Mouse (Mus musculus) gastrocnemius, adult 18-20 months (tissue): ENCODE results near the gene Pitpnm3. TPM values are rescaled to one million over a fixed set of nuclear protein-coding genes. Genes with fewer than 3 reads are reported as not detected.

Experiments used
- DNase-seq: peaks from one replicate; pipeline ENCODE4 v3.0.0; 2021; ENCODE audit warnings: low spot score
- total RNA-seq, 2 experiments: library from RNA; stranded (reverse); gene quantifications; 2 replicates each; pipeline ENCODE4 v1.2.3; 2021

Pitpnm3 gene
- total RNA-seq, 2 experiments from 2014 or later: 2.0 to 2.3 TPM

GRCm38 (mm10) chr11:72136231-72136982, 829 bp upstream of the Pitpnm3 start:
- DNase-seq: no peak

- DNase-seq: no peak
Observed at GRCm38 (mm10) chr11:72134536-72135382, 819 bp downstream of the Pitpnm3 start.

GRCm38 (mm10) chr11:72133075-72133474, 2.5 kb downstream of the Pitpnm3 start:
- DNase-seq: peak; percentile 47

GRCm38 (mm10) chr11:72132266-72132665, 3.3 kb downstream of the Pitpnm3 start:
- DNase-seq: peak; percentile 41

GRCm38 (mm10) chr11:72131697-72132096, 3.9 kb downstream of the Pitpnm3 start:
- no peak for DNase-seq

GRCm38 (mm10) chr11:72130905-72131304, 4.7 kb downstream of the Pitpnm3 start:
- no peak for DNase-seq

GRCm38 (mm10) chr11:72130472-72130871, 5.1 kb downstream of the Pitpnm3 start:
- DNase-seq: no peak

- DNase-seq: peak; percentile 75
Observed at GRCm38 (mm10) chr11:72130021-72130420, 5.6 kb downstream of the Pitpnm3 start.

GRCm38 (mm10) chr11:72129032-72129894, 6.3 kb downstream of the Pitpnm3 start:
- DNase-seq: no peak

- DNase-seq: no peak
Observed at GRCm38 (mm10) chr11:72127450-72128189, 8.0 kb downstream of the Pitpnm3 start.

- no peak for DNase-seq
Observed at GRCm38 (mm10) chr11:72125781-72126180, 9.8 kb downstream of the Pitpnm3 start.

GRCm38 (mm10) chr11:72123531-72123930, 12.0 kb downstream of the Pitpnm3 start:
- DNase-seq: no peak

GRCm38 (mm10) chr11:72120354-72120753, 15.2 kb downstream of the Pitpnm3 start:
- no peak for DNase-seq

- no peak for DNase-seq
Observed at GRCm38 (mm10) chr11:72118630-72119029, 16.9 kb downstream of the Pitpnm3 start.

GRCm38 (mm10) chr11:72113296-72113695, 22.3 kb downstream of the Pitpnm3 start:
- no peak for DNase-seq

- DNase-seq: no peak
Observed at GRCm38 (mm10) chr11:72110726-72111125, 24.9 kb downstream of the Pitpnm3 start.

GRCm38 (mm10) chr11:72104223-72104622, 31.4 kb downstream of the Pitpnm3 start:
- DNase-seq: no peak

- DNase-seq: no peak
Observed at GRCm38 (mm10) chr11:72103530-72103929, 32.0 kb downstream of the Pitpnm3 start.

- no peak for DNase-seq
Observed at GRCm38 (mm10) chr11:72100996-72101395, 34.6 kb downstream of the Pitpnm3 start.

- DNase-seq: peak; percentile 36
Observed at GRCm38 (mm10) chr11:72099181-72099580, 36.4 kb downstream of the Pitpnm3 start.

GRCm38 (mm10) chr11:72098027-72098426, 37.6 kb downstream of the Pitpnm3 start:
- no peak for DNase-seq
